Mouse (Mus musculus) thymus, postnatal 0 days (tissue): ENCODE data around the gene Grn. TPM values are rescaled to one million over a fixed set of nuclear protein-coding genes. Genes with fewer than 3 reads are reported as not detected.
A peak's percentile ranks its signal among the peaks of the same experiment; 100 is the strongest.
"Not testable (repeated sequence)": the region's sequence is repeated elsewhere in the genome, so short reads cannot be mapped to it uniquely, and the experiment has no call there.

Experiments used
- DNase-seq: peaks from one replicate; pipeline ENCODE4 v3.0.0-alpha.2; 2015; ENCODE audit warnings: low spot score
- polyA plus RNA-seq: library from polyadenylated mRNA; unstranded; fragments of >200 nt; fragmentation: Nextera tagmentation; extraction: Ambion mirVana; gene quantifications from 2 replicates; pipeline ENCODE4 v1.2.1, GENCODE M21; 2015

Gene Grn
- polyA plus RNA-seq, 1 experiment from 2014 or later, result 90.6 TPM

- no peak for DNase-seq
These were observed 29.5 kb upstream of the Grn start for GRCm38 (mm10) chr11:102400513-102401084.

DNA sequence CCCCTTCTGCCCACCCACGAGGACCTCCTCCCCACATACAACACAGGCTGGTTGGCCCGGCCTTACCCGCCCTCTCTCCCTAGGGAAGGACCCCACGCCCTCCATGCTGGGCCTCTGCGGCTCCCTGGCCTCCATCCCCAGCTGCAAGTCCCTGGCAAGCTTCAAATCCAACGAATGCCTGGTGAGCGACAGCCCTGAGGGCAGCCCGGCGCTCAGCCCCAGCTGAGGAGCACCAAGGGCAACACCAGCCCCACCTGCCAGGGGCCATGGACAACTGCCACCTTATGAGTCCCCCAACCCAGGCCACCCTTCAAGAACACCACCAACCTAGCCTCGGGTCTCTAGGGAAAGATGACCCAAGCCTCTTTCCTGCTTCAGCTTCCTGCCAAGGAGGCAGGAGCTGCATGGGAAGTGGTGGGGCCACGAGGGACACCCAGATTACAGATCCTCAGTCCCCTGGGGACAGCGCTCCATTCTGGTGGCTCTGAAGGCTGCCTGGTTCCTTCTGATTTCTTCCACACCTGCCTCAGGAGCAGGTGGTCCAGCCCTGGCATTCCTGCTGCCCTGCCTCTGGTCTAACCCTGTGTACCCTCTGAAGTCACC is 28.1 kb upstream of the Grn start:
- DNase-seq, result no peak

DNA sequence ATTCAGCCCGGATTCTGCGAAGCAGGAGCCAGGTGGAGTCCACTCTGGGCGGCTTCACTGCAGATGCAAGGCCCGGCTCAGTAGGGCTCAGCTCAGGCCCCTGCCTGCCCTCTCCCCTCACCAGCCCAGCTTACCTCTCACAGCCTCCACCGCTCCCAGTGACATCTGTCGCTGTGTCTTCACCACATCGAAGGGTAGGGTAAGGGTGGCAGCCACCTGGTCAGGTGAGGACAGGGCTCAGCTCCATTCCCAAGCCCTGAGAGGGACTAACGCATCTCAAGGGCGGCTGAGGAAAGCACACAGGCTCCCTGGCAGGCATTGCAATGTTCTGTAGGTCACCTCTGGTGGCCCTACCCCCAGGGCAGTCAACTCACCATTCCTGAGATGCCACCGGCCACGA is 26.5 kb upstream of the Grn start:
- DNase-seq, result no peak

GRCm38 (mm10) chr11:102404161-102405010 is 25.7 kb upstream of the Grn start:
- DNase-seq, result no peak

GRCm38 (mm10) chr11:102405544-102406285 is 24.4 kb upstream of the Grn start:
- no peak for DNase-seq

DNA sequence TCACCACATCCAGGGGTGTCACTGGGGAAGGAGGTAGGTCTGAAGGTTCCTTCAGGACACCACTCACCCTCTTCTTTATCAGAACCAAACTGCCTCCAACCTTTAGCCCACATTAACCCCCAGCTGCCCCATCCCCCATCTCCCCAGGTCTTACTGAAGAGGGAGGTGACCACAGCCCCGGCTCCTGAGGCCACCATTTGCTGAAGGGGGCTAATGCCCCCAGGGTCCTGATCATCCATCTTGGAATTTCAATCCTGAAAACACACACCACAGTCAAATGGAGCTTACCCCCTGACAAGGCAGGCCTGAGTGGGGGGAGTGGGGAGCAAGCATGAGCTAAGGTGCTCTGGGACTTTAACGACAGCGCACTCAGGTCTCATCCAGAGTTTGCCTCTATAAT is 23.7 kb upstream of the Grn start:
- DNase-seq, result no peak

DNA sequence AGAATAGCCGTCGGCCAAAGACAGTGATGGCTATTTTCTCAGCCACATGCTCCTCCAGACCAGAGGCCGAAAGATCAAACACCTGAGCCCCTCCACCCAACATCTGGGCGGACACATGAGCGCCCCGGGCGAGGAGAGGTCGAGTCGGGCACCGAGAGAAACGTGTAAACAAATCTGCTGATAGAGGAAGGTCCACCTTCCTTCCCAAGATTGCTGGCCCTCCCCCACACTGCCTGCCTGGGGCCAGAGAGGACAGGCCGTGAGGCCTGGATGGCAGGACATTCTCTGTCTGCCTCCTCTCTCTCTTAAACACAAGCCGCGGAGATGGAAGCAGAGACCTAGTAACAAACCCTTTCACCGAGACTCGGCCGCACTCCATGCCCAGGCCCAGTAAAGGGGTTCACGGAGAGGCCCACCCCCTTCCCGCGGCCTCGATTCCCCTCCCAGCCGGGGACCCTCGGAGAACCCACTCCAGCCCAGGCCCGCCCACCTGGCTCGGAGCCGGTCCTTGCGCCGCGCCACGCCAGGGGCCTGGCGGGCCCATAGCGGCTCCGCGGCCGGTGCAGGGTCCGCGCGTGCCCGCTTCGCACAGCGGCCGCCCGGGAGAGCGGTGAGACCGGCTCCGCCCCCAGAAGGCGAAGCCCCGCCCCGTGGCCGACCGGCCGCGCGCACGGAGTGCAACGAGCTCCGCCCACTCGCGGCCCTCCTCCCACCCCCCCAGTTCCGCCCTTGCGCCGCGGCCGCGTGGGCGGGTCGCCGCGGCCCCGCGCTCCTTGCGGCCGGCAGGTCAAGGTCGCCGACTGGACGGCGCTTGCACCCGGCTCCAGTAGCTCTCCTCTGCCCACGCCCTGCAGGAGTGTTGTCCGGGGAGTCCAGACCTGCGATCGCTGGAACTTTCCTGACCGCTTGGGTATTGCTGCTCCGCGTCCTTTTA is 22.9 kb upstream of the Grn start:
- peak; percentile 88 for DNase-seq

GRCm38 (mm10) chr11:102407834-102408215 is 22.3 kb upstream of the Grn start, which contains the start of gene Slc25a39:
Slc25a39 (minus strand) TSS chr11:102407946.
- no peak for DNase-seq

- peak; percentile 96 for DNase-seq
These were observed 21.7 kb upstream of the Grn start for GRCm38 (mm10) chr11:102408344-102408876.

- DNase-seq, result no peak
These were observed 21.0 kb upstream of the Grn start for GRCm38 (mm10) chr11:102408888-102409794.

DNA sequence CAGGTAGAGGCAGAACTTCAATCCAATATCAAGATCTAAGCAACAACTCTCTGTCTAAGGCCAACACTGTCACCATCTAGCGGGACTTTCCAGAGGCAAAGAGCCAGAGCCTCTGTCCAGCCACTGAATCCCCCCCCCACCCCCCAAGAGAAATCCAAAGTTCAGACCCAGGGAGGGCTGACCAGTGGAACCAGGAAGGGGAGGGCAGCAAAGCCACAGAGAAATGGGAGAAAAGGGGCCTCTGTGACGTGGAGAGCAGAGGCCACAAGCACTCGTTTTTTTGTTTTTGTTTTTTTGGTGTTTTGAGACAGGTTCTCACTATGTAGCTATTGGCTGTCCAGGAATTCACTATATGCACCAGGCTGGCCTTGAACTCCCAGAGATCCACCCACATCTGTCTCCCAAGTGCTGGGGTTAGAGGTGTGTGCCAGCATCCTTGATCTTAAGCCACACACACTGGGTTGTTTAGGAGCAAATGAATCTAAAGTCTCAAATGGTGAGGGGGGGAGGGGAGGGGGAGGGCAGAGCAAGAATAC is 20.3 kb upstream of the Grn start:
- no peak for DNase-seq

GRCm38 (mm10) chr11:102410345-102410744 is 19.8 kb upstream of the Grn start:
- not testable (repeated sequence) for DNase-seq

GRCm38 (mm10) chr11:102411061-102411460 is 19.1 kb upstream of the Grn start:
- no peak for DNase-seq

GRCm38 (mm10) chr11:102411704-102412103 is 18.4 kb upstream of the Grn start:
- DNase-seq, result peak; percentile 85

GRCm38 (mm10) chr11:102413059-102413458 is 17.1 kb upstream of the Grn start:
- DNase-seq, result no peak

DNA sequence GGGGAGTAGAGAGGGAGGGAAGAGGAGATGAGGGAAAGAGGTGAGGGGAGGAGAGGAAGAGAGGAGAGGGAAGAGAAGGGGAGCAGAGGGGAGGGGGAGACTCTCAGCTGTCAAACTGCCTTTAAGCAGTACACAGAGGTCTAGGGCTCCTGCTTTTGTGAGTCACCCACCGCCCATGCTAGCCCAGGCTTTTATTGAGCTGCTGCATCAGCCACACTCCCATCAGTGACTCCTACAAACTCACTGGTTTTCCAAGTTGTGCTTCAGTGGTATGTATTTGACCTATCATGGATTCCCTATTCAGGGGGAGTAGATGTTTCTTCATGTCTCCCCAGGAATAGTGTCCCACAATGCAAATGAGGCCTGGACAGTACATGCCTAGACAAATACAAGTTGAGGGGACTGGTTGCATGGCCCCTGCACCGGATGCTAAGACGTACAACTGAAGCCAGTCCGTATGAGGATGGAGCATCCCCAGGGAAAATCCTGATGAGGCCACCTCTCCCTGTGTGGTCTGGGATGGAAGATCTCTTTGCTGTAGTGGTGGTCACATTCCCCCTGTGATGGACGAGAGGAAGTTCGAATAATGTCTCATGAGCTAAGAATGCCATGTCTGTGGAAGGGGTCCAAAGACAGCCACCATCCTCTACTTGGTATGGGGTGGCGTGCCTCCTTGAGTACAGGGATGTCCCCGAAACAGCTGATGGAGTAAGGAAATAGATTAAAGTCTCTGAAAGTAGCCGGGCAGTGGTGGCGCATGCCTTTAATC is 14.9 kb upstream of the Grn start:
- DNase-seq, result no peak

DNA sequence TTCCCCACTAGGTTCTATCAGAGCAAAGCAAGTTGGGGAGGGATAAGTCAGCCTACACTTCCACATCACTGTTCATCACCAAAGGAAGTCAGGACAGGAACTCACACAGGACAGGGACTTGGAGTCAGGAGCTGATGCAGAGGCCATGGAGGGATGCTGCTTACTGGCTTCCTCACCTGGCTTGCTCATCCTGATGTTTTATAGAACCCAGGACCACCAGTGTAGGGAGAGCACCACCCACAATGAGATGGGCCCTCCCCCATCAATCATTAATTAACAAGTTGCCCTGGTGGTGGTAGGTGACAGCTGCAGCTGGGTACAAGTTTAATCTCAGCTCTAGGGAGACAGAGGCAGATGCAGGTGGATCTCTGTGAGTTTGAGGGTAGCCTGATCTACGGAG is 13.0 kb upstream of the Grn start:
- DNase-seq, result no peak

DNA sequence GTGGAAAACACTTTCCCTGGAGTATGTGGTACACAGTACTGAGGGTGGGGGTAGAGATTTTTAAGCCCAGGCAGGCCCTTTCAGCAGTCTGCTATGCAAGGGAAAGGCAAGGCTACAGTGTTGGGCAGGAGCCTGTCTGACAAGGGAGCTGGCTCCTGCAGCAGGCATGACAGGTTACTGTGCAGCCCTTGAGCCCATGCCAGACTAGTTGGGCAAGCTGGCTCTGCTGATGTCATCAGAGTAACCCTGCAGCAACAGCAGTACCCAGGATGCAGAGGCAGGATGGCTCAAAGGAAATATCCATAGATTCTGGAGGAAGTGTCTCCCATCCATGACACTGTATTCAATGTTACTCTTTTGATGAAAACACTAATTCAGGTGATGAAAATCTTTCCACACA is 11.2 kb upstream of the Grn start:
- DNase-seq, result no peak
